Mouse (Mus musculus): Measurements from ENCODE around the gene Itpk1.

The Itpk1 gene

DNA sequence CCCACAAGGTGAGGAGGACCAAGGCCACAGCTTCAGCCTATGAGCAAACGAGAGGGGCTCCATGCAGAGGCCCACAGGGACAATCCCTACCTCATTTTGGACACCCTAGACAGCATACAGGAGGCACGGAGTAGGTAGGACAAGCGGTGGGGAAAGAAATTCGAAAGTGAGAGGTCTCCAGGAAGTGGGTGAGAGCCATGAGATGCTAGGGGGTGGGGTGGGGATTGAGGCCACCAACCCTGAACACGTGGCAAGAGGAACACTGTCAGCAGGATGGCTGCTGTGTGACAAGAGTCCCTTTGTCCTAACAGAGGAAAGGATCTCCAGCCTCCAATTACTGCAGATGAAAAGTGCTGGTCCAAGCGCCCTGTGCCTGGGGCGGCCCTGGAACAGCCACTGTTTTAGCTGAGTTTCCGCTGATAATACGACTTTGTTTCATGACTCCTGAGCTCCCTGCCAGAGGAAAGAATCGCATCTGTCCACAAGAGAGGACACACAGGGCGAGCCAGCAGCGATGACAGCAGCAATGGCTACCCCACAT is 82.4 kb downstream of the Itpk1 start:
- DNase-seq: no peak

DNA sequence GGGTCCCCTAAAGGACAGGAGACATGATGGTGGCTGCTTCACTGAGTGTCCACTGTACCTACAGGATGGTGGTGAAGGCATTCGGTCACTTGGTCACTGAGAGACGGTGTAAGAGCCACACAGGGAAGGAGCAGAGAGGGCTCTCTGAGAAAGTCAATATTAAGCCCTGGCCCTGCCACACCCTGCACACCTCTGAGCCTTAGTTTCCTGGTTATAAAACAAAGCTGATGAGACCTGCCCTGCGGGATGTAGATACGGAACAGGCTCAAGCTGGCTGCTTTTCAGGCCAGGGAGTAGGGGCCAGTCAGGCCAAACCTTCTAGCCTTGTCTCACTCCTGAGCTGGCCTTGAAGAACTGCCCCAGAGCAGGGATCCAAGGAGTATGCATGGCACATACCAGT is 82.9 kb downstream of the Itpk1 start:
- no peak for DNase-seq

GRCm38 (mm10) chr12:102621205-102621604 is 83.5 kb downstream of the Itpk1 start:
- no peak for DNase-seq

GRCm38 (mm10) chr12:102619908-102620307 is 84.8 kb downstream of the Itpk1 start:
- peak; percentile 57 to 71 for DNase-seq

DNA sequence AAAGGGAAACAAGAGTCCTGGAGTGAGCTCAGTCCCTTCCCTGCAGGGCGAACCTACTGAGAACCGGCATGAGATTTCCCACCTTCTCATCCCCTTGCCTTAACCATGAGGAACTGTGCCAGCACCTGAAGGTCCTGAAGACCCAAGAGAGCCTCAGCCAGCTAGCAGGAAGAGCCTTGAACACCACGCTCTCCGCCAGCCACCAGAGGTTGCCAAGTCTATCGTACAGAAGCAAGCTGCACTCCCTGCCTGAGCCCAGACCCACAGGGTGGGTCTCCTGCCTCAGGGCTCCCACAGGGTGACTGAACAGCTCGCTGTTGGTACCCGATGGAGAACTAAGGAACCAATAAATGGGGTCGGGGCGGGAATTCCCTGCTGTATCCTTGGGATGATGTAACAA is 86.6 kb downstream of the Itpk1 start:
- DNase-seq: no peak

- DNase-seq: peak in 1 of 2 experiments; percentile 29
Measured at GRCm38 (mm10) chr12:102616843-102617519, 87.7 kb downstream of the Itpk1 start.

DNA sequence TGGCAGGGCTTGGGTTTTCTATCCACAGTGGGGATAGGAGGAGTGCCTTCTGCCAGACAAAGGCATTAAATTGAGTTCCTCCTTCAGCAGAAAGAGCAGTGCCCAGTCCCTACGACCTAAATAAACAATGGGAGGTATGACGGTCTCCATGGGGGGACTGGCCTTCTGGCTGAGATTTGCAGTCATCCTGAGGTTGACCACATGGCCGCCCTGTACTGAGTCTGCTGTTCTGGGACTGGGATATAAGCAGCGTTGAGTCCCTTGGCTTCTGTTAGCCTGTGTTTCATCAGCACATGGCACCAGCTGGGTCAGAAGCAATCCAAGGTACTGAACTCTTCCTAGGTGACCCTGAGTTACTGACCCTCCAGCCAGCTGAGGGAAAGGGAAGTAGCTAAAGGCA is 88.5 kb downstream of the Itpk1 start:
- no peak for DNase-seq

DNA sequence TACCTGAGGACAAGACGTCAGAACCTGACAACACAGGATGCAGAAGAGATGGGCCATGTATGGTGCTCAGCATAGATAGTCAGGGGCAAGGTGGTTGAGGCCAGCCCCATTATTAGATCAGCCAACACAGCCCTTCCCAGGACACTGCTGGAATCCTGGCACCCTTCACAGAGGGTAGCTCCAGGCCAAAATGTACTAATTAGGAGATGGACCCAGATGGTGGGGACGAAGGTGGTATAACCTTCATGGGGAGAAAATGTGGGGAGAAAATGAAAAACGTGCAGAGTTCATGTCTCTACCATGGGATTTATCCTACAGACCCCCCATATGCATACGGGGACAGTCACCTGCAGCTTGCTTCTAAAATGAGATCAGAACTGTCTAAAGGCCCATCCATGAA is 91.3 kb downstream of the Itpk1 start:
- no peak for DNase-seq

- DNase-seq: no peak
Measured at GRCm38 (mm10) chr12:102612431-102612830, 92.3 kb downstream of the Itpk1 start.

DNA sequence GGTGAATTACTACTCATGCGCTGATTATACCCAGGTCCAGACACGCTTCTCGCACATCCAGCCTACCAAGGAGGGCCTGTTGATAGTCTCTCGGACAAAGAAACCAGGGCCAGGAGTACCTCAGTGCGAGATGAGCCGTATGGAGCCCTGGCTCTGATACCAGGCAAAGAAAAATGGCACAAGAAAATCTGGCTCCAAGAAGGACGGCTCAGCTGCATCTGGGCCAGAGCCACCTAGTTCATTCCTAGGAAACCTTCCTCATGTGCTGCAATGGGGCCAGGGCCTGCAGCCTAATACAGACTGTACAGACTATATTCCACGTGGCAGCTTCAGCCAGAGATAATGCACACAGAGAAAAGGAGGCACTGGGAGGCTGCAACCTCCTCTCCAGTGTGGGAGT is 93.8 kb downstream of the Itpk1 start:
- DNase-seq: no peak

GRCm38 (mm10) chr12:102607808-102608517 is 96.8 kb downstream of the Itpk1 start:
- DNase-seq: no peak

DNA sequence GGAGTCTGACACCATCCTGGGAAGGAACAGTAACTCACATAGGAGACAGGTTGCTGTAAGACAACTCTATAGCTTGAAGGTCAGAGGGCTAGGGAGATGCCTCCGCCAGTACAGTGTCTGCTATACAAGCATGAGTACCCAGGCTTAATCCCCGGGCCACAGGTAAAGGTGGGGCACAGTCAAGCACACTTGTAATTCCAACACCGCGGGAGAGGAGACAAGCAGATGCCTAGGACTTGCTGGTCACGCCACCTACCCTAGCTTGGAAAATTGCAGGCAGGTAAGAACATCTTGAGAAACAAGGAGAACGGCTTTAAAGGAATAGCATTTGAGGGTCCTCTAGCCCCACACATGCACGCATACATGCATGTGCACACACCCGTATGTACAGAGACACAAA is 97.7 kb downstream of the Itpk1 start:
- DNase-seq: no peak

GRCm38 (mm10) chr12:102605607-102606006 is 99.1 kb downstream of the Itpk1 start:
- no peak for DNase-seq

GRCm38 (mm10) chr12:102602255-102603041 is 102.3 kb downstream of the Itpk1 start:
- DNase-seq: no peak

DNA sequence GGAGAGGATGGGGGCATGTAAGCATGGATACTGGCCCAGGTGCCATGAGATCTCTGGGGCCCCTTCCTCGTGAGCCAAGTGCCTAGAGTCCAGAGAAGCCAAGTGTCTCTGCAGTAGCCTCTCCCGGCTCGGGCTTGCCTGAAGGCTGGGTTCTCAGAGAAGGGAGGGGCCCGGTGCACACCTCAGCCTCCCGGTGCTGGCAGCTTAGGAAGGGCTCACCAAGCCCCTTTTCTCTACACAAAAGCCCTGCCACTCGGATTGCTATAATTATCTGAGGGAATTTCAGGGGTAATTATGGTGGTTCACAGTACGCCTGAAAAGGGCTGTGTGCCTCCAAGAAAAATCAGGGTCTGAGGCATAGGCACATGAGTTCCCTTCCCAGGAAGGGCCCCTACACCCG is 102.9 kb downstream of the Itpk1 start:
- no peak for DNase-seq

DNA sequence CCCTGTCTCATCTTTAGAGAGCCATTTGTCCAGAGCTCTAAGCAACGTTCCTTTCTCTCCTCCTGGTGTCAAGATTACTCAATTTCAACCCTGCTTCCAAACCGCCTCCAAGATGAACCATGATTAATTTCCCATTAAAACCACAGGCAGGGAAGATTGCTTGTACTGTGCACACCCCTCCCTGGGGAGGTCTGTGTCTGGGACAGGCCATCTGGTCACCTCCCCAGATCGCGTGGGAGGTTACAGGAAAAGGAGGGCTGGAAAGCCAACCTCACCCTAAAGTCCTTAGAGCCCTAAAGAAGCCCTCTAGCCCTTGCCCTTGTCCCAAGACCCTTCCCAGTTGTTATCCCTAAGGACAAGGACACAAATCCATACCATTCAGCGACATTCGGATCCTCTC is 104.4 kb downstream of the Itpk1 start:
- DNase-seq: no peak

DNA sequence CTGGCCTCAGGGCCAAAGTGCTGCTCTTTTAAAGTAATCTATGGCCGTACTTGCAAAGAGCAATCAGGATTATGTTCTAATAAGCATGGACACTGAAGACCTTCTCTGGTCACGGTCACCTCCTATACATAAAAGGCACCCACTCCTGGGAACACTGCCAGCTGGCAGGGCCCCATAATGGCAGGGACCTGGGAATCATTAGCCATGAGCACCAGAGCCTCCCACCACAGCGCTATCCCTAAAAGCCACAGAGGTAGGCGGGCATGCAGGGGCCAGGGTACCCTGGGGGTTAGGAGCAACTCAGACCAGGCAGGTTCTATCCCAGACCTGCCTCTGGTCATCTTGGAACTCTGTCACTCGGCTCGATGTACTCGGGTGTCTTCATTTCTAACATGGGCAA is 104.9 kb downstream of the Itpk1 start:
- DNase-seq: peak; percentile 43 to 67

DNA sequence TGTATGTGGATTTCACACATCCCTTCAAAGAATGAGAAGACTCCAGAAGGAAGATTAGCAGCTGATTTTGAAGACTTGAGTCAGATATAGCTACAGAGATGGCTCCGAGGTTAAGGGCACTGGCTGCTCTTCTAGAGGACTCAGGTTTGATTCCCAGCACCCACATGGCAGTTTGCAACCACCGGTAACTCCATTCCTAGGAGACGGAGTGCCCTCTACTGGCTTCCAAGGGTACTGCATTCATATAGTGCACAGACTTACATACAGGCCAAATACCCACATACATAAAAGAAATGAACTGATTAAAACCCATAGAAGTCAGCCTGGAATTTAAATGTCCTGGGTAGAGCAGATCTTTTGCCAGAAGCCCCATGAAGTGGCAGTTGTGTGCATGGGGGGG is 106.2 kb downstream of the Itpk1 start:
- no peak for DNase-seq

DNA sequence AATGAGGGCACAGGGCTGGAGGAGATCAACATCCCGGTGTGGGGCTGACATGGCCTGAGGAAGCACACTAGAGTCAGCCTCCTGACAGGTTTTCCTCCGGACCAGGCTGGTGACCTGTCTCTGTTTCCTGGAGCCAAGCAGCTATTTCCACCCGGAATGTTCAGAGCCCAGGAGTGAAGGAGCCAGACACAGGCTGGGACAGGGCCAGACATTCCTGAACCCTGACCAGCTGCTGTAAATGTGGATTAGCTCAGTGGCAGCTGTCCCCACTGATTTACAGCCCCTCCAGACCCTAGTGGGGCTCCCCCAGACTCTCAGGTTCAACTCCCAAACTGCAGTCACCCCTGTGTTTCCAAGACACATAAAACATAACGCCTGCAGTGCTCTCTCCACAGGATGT is 107.3 kb downstream of the Itpk1 start:
- DNase-seq: peak; percentile 76 to 79

- peak in 1 of 2 experiments; percentile 61 for DNase-seq
Measured at GRCm38 (mm10) chr12:102596410-102596809, 108.3 kb downstream of the Itpk1 start.

DNA sequence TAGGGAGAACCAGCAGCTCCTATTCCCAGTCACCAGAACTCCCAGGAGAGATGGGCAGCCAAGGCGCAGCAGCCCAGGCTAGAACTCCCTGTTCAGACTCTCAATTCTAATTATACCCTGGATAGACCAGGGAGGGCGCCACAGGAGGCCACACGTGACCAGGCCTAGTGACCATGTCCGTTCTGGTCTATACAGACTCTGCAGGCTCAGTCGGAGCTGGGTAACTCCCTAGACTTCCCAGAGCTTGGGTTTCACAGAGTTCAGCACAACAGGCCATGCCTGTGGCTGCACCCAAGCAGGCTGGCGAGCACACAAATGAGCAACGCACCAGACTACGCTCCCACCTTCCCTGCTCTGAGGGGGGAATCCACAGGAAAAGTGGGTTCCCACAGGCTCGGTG is 110.1 kb downstream of the Itpk1 start:
- DNase-seq: no peak

GRCm38 (mm10) chr12:102593699-102594098 is 111.0 kb downstream of the Itpk1 start:
- peak in 1 of 2 experiments; percentile 53 for DNase-seq

- peak; percentile 35 to 43 for DNase-seq
Measured at GRCm38 (mm10) chr12:102590711-102591360, 113.9 kb downstream of the Itpk1 start.

Data from kidney, postnatal 36 days (tissue).